Mouse (Mus musculus): ENCODE results near the gene Ints1.

GRCm38 (mm10) chr5:139818056-139818455 lies 42.6 kb upstream of the Ints1 start:
- TF ChIP-seq USF1 (IDR thresholded peaks at IDR 0.05; ENCODE audit: low read depth) (no peak), POLR2AphosphoS2 (IDR thresholded peaks at IDR 0.05; ENCODE audit: insufficient read length, low read depth) (no peak)
